Comparison of ENCODE assay signal across 14 mouse cellular contexts in genomic region chr5:113157006-113157405, GRCm38 (mm10).
DNase-seq lines count a peak whose midpoint lies in the region; ATAC-seq and TF ChIP-seq lines count a peak whose summit lies in the region.
"Had no signal": no experiment of that assay in that cellular context is flagged by ENCODE, and none has a peak within 500 bp of the region (broad histone marks: within the 10 kb centered on the region; RNA-seq: fewer than 3 reads in every experiment).

No protein-coding gene starts in this region.

- no peaks in the 10 kb centered on the region for H3K79me2 ChIP-seq in heart, adult 2 months (replicated peaks; ENCODE audit: control insufficient read depth, insufficient read depth, low read length)

- H3K27ac ChIP-seq in heart, embryonic 13.5 days (replicated peaks), result peak overlapping the region; percentile 37; the same call in 1 of the 2 replicates
- no peak overlapping the region for H3K27ac ChIP-seq in heart, adult 2 months
- H3K27ac ChIP-seq in embryonic facial prominence, embryonic 15.5 days (replicated peaks), result peak overlapping the region; percentile 23; the same call in 1 of the 2 replicates
- H3K27ac ChIP-seq: liver, embryonic 13.5 days; neural tube, embryonic 15.5 days had no signal

- H3K4me3 ChIP-seq in heart, embryonic 13.5 days, result no peak overlapping the region
- no peak overlapping the region for H3K4me3 ChIP-seq in heart, adult 2 months
- no peak overlapping the region for H3K4me3 ChIP-seq in embryonic facial prominence, embryonic 15.5 days (replicated peaks)
- H3K4me3 ChIP-seq: liver, embryonic 13.5 days; neural tube, embryonic 15.5 days had no signal

- intact Hi-C loops in heart, adult 2 months (cut with DNase I), result no loop called here

- H3K9me3 ChIP-seq in heart, embryonic 13.5 days, result no peaks in the 10 kb centered on the region
- no peaks in the 10 kb centered on the region for H3K9me3 ChIP-seq in embryonic facial prominence, embryonic 15.5 days (replicated peaks)
- H3K9me3 ChIP-seq: liver, embryonic 13.5 days; neural tube, embryonic 15.5 days had no signal

- no peak overlapping the region for H3K4me2 ChIP-seq in heart, embryonic 13.5 days
- H3K4me2 ChIP-seq in embryonic facial prominence, embryonic 15.5 days (replicated peaks), result no peak overlapping the region
- H3K4me2 ChIP-seq: liver, embryonic 13.5 days; neural tube, embryonic 15.5 days had no signal

- no peak for TF ChIP-seq CTCF in heart, adult 2 months (IDR thresholded peaks at IDR 0.05)

- TF ChIP-seq POLR2A in heart, adult 2 months (IDR thresholded peaks at IDR 0.05; ENCODE audit: insufficient read depth, low read depth, low read length), result no peak

- WGBS in heart, embryonic 13.5 days, result 60% methylated on average over 5 of the region's 5 CpGs
- 63% methylated on average over 5 of the region's 5 CpGs for WGBS in heart, adult 2 months
- WGBS in embryonic facial prominence, embryonic 15.5 days, result 71% methylated on average over 5 of the region's 5 CpGs

- no peak overlapping the region; the same call in 1 of the 2 replicates for H3K9ac ChIP-seq in heart, embryonic 13.5 days
- no peak overlapping the region for H3K9ac ChIP-seq in heart, adult 2 months (ENCODE audit: low read depth, low read length)
- H3K9ac ChIP-seq in embryonic facial prominence, embryonic 15.5 days, result no peak overlapping the region
- H3K9ac ChIP-seq: liver, embryonic 13.5 days; neural tube, embryonic 15.5 days had no signal

- no peaks in the 10 kb centered on the region for H3K36me3 ChIP-seq in heart, embryonic 13.5 days
- H3K36me3 ChIP-seq in heart, adult 2 months (ENCODE audit: control insufficient read depth, insufficient read depth, low read length), result no peaks in the 10 kb centered on the region
- H3K36me3 ChIP-seq in embryonic facial prominence, embryonic 15.5 days, result no peaks in the 10 kb centered on the region
- H3K36me3 ChIP-seq: liver, embryonic 13.5 days; neural tube, embryonic 15.5 days had no signal

- no peak for DNase-seq in heart, adult 2 months
- DNase-seq in 416B (ENCODE audit: low read depth), result peak; percentile 99
- no peak for DNase-seq in left cerebral cortex, adult 9 months (ENCODE audit: low spot score in 2 of 2)
- DNase-seq in layer of hippocampus, adult 18-20 months (ENCODE audit: low spot score in 2 of 2), result no peak
- no peak for DNase-seq in adrenal gland, adult 8-10 months
- DNase-seq: adrenal gland, postnatal 36 days; cerebellum, adult 9-10 months; liver, embryonic 13.5 days; midbrain, embryonic 14.5 days had no signal

- H3K27me3 ChIP-seq in heart, embryonic 13.5 days (replicated peaks), result no peaks in the 10 kb centered on the region
- no peaks in the 10 kb centered on the region for H3K27me3 ChIP-seq in heart, adult 2 months (ENCODE audit: control insufficient read depth, insufficient read depth, low read length)
- H3K27me3 ChIP-seq in embryonic facial prominence, embryonic 15.5 days, result no peaks in the 10 kb centered on the region
- H3K27me3 ChIP-seq: liver, embryonic 13.5 days; neural tube, embryonic 15.5 days had no signal

- peaks cover 76% of the 10 kb centered on the region for H3K4me1 ChIP-seq in heart, embryonic 13.5 days
- peaks cover 8% of the 10 kb centered on the region for H3K4me1 ChIP-seq in heart, adult 2 months (ENCODE audit: control insufficient read depth, insufficient read depth, low read length)
- H3K4me1 ChIP-seq in embryonic facial prominence, embryonic 15.5 days, result peaks cover 75% of the 10 kb centered on the region

- TF ChIP-seq EP300 in heart, adult 2 months (IDR thresholded peaks at IDR 0.05; ENCODE audit: insufficient read depth, low read depth, low read length), result no peak

- no peak for ATAC-seq in heart, embryonic 13.5 days (ENCODE audit: extremely low read depth, insufficient number of reproducible peaks, low FRiP score, low TSS enrichment)
- no peak for ATAC-seq in embryonic facial prominence, embryonic 15.5 days (ENCODE audit: insufficient number of reproducible peaks, low FRiP score, low TSS enrichment, low read depth)
- peak; percentile 42 for ATAC-seq in megakaryocyte progenitor cell, adult 5-6 weeks (replicated peaks; ENCODE audit: poor library complexity)
- ATAC-seq: CD4-positive, CD25-positive, alpha-beta regulatory T cell, adult 4 months had no signal
